Mouse (Mus musculus): ENCODE data around the gene Cited2.
A peak's percentile ranks its signal among the peaks of the same experiment; 100 is the strongest.

Cited2 gene

DNA sequence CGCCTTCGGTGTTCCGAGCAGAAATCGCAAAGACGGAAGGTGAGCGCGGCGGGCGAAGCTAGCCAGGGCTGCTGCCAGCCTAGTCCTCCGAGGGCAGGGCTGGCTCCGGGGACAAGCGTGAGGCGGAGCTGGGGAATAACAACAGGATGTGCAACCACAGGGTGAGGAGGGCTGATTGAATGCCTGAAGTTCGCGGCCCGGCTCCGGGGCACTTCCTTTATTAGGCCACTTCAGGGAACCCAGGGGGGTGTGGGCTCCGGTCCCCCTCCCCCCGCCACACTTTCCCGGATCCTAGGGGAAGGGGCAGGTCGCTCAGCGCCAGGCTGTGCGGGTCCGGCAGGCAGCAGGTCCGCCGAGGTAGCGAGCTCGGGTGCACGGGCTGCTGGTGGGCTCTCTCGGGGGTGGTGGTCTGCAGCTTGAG is 413 bp downstream of the Cited2 start:
- no peak for DNase-seq (ENCODE audit: extremely low spot score, low read depth, low spot score)

- no peak for DNase-seq (ENCODE audit: extremely low spot score, low read depth, low spot score)
These were observed 1.1 kb downstream of the Cited2 start for GRCm38 (mm10) chr10:17723871-17724741.

- DNase-seq (ENCODE audit: extremely low spot score, low read depth, low spot score): no peak
These were observed 2.1 kb downstream of the Cited2 start for GRCm38 (mm10) chr10:17725037-17725584.

DNA sequence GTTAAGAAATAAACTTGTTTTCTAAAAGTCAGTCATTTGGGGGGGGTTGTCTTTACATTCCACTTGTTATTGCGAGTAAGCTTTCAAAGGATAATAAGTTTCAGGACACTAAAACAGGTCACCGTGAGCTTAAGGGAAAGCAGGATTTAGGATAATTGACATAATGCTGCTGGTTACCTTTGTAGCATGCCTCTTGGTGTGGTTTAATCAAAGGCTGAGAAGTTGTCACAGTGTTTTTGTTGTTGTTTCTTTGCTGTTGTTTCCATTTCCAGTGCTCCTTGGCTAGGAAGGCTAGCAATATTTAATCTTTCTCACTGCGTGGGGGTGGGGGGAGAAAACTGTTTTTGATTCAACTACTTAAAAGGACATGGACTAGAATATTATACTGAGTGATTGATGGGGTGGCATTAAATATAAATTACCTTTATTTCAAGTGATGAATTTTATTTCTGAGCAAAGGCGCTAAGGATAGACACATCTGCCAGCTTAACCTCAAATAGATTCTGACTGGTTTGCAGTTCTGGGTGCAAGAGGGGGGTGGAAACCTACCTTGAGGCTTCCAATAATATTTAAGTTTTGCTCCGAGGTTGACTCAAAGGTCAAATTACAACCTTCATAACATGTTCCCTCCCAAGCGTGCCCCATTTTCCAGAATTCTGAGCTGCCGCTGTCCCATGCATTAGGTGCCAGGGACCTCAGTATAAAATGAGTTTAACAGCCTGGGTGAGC is 2.8 kb downstream of the Cited2 start:
- no peak for DNase-seq (ENCODE audit: extremely low spot score, low read depth, low spot score)

DNA sequence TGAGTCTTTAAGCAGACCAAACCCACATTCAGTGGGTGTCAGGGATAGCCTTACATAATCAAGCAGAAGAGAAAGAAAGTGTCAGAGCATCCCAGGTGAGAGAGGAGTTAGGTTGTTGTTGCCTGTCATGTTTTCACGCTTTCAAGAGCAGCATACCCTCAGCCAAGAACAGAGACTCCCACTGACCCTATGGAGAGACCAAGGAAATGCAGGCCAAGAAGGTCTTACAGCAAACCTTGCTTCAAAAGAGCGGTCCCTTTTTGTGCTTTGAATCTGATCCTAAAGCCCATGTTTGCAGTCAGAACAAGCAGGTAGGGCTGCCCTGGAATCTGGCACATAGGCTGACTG is 3.3 kb downstream of the Cited2 start:
- no peak for DNase-seq (ENCODE audit: extremely low spot score, low read depth, low spot score)

- no peak for DNase-seq (ENCODE audit: extremely low spot score, low read depth, low spot score)
These were observed 4.3 kb downstream of the Cited2 start for GRCm38 (mm10) chr10:17727161-17727925.

DNA sequence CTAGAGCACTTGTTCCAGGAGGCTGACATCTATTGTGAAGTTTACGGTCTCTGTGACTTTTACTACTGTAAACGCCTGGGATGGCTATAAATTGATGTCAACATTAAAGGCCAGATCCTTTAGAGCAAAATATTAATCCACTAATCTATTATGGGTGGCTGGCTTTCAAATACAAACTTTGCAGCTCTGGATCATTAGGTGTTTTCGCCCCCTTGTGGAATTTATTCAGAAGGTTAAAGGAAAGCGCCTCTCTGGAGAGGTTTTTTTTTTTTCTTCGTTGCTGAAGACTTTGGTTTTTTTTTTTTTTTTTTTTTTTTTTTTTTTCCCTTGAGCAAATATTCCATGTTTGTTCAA is 4.9 kb downstream of the Cited2 start:
- peak; percentile 79 for DNase-seq (ENCODE audit: extremely low spot score, low read depth, low spot score)

GRCm38 (mm10) chr10:17728711-17729110 is 5.7 kb downstream of the Cited2 start:
- no peak for DNase-seq (ENCODE audit: extremely low spot score, low read depth, low spot score)

- no peak for DNase-seq (ENCODE audit: extremely low spot score, low read depth, low spot score)
These were observed 6.5 kb downstream of the Cited2 start for GRCm38 (mm10) chr10:17729476-17729875.

DNA sequence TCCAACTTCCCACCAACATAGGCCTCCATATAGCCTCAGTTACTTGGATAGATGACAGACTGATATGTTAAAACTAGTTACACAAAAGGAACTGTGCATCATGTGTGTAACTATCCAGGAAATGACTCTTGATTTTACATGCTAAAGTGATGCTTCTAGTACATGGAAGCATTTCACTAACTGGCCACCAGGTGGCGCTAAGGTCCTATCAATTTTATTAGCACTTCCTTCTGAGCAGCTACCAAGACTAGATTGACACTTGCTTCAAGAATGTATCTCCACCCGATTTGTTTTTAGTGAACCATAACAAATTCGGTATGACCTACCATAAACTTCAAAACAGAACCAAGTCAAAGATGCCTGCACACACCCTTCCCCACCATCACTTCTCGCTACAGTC is 10.0 kb downstream of the Cited2 start:
- DNase-seq (ENCODE audit: extremely low spot score, low read depth, low spot score): peak; percentile 76

- no peak for DNase-seq (ENCODE audit: extremely low spot score, low read depth, low spot score)
These were observed 19.6 kb downstream of the Cited2 start for GRCm38 (mm10) chr10:17742581-17742980.

DNA sequence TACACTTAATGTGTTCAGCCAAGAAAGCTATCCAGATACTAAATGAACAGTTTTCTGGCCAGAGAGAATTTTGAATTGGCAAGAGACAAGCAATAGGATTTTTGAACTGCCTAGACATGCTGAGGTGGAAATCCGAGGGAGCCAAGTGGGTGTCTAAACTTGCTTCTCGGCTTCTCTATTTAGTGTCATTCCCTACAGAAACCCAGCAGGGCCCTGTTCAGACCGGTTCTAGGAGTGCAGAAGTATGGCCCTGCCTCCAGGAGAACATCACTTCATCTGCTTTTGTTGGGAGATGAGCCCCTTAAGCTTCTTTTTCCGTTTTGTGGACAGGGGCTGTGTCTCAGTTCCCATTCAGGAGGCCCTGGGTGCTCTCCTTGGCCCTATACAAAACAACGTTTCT is 29.5 kb downstream of the Cited2 start:
- no peak for DNase-seq (ENCODE audit: extremely low spot score, low read depth, low spot score)

DNA sequence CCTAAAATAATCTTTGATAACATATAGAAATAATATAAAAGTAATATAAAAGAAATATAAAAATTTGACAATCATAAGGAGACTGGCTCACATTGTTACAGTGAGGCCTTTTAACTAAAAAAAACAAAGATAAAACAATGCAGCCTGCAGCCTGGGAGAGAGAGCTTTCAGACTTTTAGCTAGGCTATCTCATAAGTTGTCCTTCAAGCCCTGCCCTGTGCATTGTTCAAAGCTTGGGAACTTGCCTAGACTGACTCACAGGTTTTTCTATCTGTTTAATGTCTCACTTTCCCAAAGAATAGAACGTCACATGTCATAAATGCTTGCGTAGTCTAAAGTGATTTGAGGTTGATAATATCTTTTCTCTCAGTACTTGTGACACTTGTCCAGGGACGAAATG is 36.8 kb downstream of the Cited2 start:
- DNase-seq (ENCODE audit: extremely low spot score, low read depth, low spot score): no peak

DNA sequence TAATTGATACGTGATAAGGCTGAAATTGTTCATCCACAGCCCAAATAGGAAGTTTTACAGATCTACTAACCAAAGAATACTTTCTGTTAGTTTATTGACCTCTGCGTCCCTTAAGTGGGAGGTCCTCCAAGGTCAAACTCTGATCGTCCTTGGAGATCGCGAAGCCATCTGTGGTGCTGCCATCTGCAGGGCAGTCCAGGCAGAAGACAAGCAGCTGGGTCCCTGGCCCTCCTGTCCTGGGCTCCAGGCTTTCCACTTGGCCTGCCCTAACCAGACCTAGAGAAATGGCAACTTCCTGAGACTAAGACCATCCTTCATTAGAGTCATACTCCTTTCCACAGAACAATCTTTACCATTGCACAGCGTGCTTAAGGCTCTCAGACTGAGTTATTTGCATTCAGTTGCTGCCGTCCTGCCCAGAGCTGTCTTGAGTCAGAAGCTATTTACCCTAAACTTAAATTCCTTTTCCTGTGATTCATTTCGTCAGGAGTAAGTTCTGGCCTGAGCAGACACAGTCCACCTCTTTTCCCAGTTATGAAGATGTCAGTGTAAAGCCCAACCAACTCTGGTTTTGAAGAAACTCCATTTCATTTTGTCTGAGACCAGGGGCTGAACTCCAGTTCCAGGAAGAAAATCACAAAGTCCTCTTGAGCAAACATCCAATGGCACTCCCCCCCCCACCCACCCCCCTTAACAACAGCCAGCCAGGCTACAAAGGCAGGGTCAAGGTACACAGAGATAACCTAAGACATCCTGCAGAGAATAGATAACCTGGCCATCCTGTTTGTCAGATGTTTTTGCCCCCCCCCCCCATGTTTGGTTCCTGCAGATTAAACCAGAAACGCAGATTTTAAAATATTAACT is 38.0 kb downstream of the Cited2 start:
- no peak for DNase-seq (ENCODE audit: extremely low spot score, low read depth, low spot score)

DNA sequence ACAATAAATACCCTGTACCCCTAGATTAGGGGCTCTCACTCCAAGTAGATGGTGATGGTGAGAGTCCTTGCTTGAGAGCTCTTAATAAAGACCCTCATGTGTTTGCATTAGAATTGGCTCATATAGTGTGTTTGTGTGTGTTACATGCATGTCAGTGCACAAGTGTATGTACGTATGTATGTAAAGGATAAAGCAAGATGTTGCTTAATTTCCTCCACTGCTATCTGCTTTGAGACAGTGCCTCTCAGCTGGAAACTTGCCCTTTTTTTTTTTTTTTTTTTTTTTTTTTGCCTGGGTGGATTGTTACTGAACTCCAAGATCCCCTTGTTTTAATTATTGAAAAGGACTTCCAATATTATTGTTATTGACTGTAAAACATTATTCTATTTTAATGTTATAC is 38.6 kb downstream of the Cited2 start:
- DNase-seq (ENCODE audit: extremely low spot score, low read depth, low spot score): no peak

- DNase-seq (ENCODE audit: extremely low spot score, low read depth, low spot score): no peak
These were observed 39.9 kb downstream of the Cited2 start for GRCm38 (mm10) chr10:17762946-17763345.

- no peak for DNase-seq (ENCODE audit: extremely low spot score, low read depth, low spot score)
These were observed 46.8 kb downstream of the Cited2 start for GRCm38 (mm10) chr10:17769856-17770255.

GRCm38 (mm10) chr10:17772364-17772763 is 49.3 kb downstream of the Cited2 start:
- no peak for DNase-seq (ENCODE audit: extremely low spot score, low read depth, low spot score)

- DNase-seq (ENCODE audit: extremely low spot score, low read depth, low spot score): no peak
These were observed 51.3 kb downstream of the Cited2 start for GRCm38 (mm10) chr10:17774366-17774765.

DNA sequence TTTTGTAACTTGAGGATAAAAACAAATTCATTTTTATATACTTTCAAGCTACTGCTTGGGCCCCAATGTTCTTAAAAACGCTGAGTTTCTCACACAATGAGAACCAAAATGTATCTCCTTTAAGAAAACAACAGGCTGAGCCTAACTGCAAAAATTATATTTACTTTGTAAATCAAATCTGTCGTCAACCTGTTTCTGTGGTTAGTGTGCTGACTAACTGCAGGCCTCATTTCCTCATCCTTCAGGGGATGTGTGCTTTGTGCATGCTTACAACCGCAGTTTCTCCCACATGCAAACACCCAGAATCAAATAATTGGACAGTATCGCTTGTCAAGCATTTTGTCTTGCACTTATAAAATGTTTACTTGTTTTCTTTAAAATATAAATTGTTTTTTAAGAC is 52.1 kb downstream of the Cited2 start:
- DNase-seq (ENCODE audit: extremely low spot score, low read depth, low spot score): no peak
